Mouse (Mus musculus): ENCODE data around the gene Slc25a42.
A peak's percentile ranks its signal among the peaks of the same experiment; 100 is the strongest.

- peak; percentile 14; the same call in 1 of the 2 replicates for TF ChIP-seq CTCF (IDR thresholded peaks at IDR 0.05; ENCODE audit: control insufficient read depth, insufficient read depth, low read length)
- no peak for TF ChIP-seq POLR2A (IDR thresholded peaks at IDR 0.05; ENCODE audit: borderline replicate concordance, control insufficient read depth, low read depth, low read length)
These were observed 33.0 kb downstream of the Slc25a42 start for GRCm38 (mm10) chr8:70179082-70179481.
